Mouse (Mus musculus) midbrain, embryonic 11.5 days (tissue): ENCODE results near the gene Mlph. TPM values are rescaled to one million over a fixed set of nuclear protein-coding genes. Genes with fewer than 3 reads are reported as not detected.

Experiments used
- ATAC-seq: fragments of 200-750 bp; cut with Nextera tagmentation; 2 replicates; pipeline ENCODE4 v1.8.0; 2017; ENCODE audit warnings: moderate TSS enrichment, moderate library complexity; ENCODE audit not compliant: low FRiP score
- DNase-seq: peaks from one replicate; pipeline ENCODE4 v3.0.0; 2015; ENCODE audit warnings: low spot score; ENCODE audit errors: missing footprints
- H3K27ac ChIP-seq: fragments of 300-500 bp; sonication (generic); 2 replicates; pipeline ENCODE4 v1.5.1; 2014; ENCODE audit warnings: low read depth, low read length
- H3K27me3 ChIP-seq: fragments of 300-500 bp; sonication (generic); 2 replicates; pipeline ENCODE4 v1.6.1; 2014; ENCODE audit warnings: mild to moderate bottlenecking, low read length, moderate library complexity, mixed read lengths; ENCODE audit not compliant: control insufficient read depth, insufficient read depth
- H3K36me3 ChIP-seq: fragments of 300-500 bp; sonication (generic); 2 replicates; pipeline ENCODE4 v1.6.1; 2014; ENCODE audit warnings: mild to moderate bottlenecking, low read length, moderate library complexity, mixed read lengths; ENCODE audit not compliant: control insufficient read depth, insufficient read depth
- H3K4me1 ChIP-seq: fragments of 300-500 bp; sonication (generic); 2 replicates; pipeline ENCODE4 v1.6.1; 2014; ENCODE audit warnings: low read length; ENCODE audit not compliant: control insufficient read depth, insufficient read depth
- H3K4me2 ChIP-seq: fragments of 300-500 bp; sonication (generic); 2 replicates; pipeline ENCODE4 v1.6.1; 2014; ENCODE audit warnings: mild to moderate bottlenecking, moderate library complexity
- H3K4me3 ChIP-seq: fragments of 300-500 bp; sonication (generic); 2 replicates; pipeline ENCODE4 v1.5.1; 2014; ENCODE audit warnings: low read depth, low read length
- H3K9ac ChIP-seq: fragments of 300-500 bp; sonication (generic); 2 replicates; pipeline ENCODE4 v1.6.1; 2014; ENCODE audit warnings: low read length
- H3K9me3 ChIP-seq: fragments of 300-500 bp; sonication (generic); 2 replicates; pipeline ENCODE4 v1.6.1; 2016; ENCODE audit warnings: low read length; ENCODE audit not compliant: control insufficient read depth
- WGBS: fragments of 180-500 bp; shearing (Covaris S2); extraction: QIAGEN DNeasy Blood & Tissue Kit; methylation state at CpG from one replicate; pipeline ENCODE4 v1.1.7; 2014; 5-methylcytosine and 5-hydroxymethylcytosine counted together
- polyA plus RNA-seq: library from polyadenylated mRNA; unstranded; fragments of >200 nt; fragmentation: Nextera tagmentation; extraction: Ambion mirVana; gene quantifications from 2 replicates; pipeline ENCODE4 v1.2.1, GENCODE M21; 2014

The Mlph gene
- 0.10 and 0.33 TPM in 2 replicates for polyA plus RNA-seq

DNA sequence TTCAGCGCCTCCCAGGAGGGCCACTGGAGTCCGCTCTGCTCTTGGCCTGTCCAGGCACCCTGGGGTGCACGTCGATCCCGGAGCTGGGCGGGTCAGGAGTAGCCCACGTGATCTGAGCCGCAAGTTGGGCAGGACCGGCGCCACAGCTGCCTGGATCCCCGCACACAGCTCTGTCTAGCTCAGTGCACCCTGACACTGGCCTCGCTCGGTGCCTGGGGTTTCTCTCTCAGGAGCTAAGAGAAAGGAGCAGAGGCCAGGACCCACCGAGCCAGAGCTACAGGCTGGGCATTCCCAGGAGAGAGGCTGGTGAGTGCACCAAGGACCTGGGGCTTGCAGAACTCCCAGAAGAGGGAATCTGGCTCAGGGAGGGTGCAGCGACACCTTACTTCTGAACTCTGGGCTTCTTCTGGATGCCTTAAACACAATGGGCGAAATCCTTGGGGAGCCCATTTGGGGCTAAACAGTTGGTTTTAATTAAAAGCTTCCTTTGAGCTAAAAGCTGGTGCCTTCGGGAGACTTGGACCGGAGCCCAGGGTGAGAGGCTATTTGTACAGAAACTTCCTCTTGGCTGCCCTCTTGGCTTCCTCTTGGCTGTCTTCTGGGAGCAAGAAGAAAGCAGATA is at the start of gene Mlph:
Gene Mlph, plus strand, starts transcription at position 138 of the 622 bp plus-strand sequence.
- H3K4me1 ChIP-seq = no peaks in the 10 kb centered on the region
- ATAC-seq = no peak
- peak within 1 kb of the TSS; percentile 34 for H3K4me2 ChIP-seq
- H3K9me3 ChIP-seq = no peaks in the 10 kb centered on the region
- no peak within 1 kb of the TSS for H3K27ac ChIP-seq
- DNase-seq = no peak
- H3K9ac ChIP-seq = peak within 1 kb of the TSS; percentile 31; the same call in 1 of the 2 replicates
- 12% methylated on average over 18 of the region's 18 CpGs for WGBS
- no peaks in the 10 kb centered on the region for H3K36me3 ChIP-seq
- no peak within 1 kb of the TSS for H3K4me3 ChIP-seq
- H3K27me3 ChIP-seq = no peaks in the 10 kb centered on the region

DNA sequence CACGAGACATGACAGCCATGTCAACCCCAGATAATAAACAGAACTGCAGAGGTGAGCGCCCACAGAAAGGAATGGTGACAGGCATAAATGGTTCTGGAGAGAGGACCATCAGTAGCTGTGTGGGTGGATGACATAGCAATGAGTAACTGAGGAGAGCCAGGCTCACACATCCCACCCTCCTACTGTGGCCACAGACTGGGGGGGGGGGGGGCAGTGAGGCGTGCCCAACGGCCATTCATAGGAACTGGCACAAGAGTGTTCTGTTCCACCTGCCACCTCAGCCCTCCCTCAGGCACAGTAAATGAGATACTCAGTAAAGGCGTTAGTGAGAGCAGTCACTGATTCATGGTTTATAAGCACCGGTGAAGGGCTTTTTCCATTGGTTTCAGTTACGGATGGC is 48.2 kb upstream of the Mlph start:
- H3K27ac ChIP-seq = no peak overlapping the region
- no peak for ATAC-seq
- no peak overlapping the region for H3K9ac ChIP-seq
- H3K4me3 ChIP-seq = no peak overlapping the region
- H3K9me3 ChIP-seq = no peaks in the 10 kb centered on the region; the same call in 1 of the 2 replicates
- WGBS = 91% methylated on average over 7 of the region's 7 CpGs
- no peaks in the 10 kb centered on the region for H3K4me1 ChIP-seq
- no peaks in the 10 kb centered on the region for H3K36me3 ChIP-seq
- DNase-seq = no peak
- no peak overlapping the region for H3K4me2 ChIP-seq
- no peaks in the 10 kb centered on the region for H3K27me3 ChIP-seq

DNA sequence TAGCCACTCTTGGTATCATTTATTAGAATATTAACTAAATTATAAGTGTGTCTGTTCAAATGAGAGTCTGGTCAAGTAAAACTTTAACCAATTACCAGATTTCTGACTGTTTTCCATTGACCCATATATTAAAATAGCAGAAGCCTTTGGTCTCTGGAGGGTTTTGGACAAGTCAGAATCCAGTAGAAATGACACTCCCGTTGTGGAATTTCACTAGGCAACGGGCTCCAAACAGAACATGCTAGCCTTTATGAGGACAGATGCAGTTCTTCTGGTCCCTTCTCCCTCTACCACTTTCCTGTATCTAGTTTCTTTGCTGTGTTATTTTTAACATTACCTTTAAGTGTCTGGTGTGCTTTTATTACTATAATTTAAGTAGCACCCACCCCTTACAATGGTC is 44.3 kb upstream of the Mlph start:
- no peak overlapping the region for H3K4me2 ChIP-seq
- no peak overlapping the region for H3K4me3 ChIP-seq
- no peak overlapping the region for H3K27ac ChIP-seq
- no peak for ATAC-seq
- H3K4me1 ChIP-seq = no peaks in the 10 kb centered on the region
- no peak for DNase-seq
- no peaks in the 10 kb centered on the region for H3K36me3 ChIP-seq
- H3K27me3 ChIP-seq = no peaks in the 10 kb centered on the region
- H3K9ac ChIP-seq = no peak overlapping the region
- no peaks in the 10 kb centered on the region; the same call in 1 of the 2 replicates for H3K9me3 ChIP-seq
- WGBS = 91% methylated on average over 2 of the region's 2 CpGs

DNA sequence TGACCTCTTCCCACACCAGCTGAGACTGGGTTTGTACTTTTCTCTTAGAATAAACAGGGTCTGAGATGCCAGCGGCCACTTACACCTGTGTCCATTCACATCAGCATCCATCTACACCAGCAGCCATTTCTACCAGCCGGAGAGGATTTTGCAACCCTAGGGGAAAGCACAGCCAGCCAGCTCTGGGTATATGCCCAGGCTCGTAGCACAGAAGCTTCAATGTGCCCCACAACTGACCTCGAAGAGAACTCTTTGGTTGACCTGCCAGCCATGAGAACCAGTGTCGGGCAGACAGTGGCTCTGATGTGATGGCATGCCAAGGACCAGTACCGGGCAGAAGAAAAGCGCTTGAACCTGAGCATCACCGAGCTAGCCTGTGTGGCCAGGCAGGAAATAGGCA is 39.5 kb upstream of the Mlph start:
- Histone ChIP-seq H3K27me3 (no peaks in the 10 kb centered on the region), H3K27ac (no peak overlapping the region), H3K4me1 (no peaks in the 10 kb centered on the region), H3K4me3 (no peak overlapping the region), H3K9ac (no peak overlapping the region), H3K36me3 (no peaks in the 10 kb centered on the region), H3K9me3 (no peaks in the 10 kb centered on the region; the same call in 1 of the 2 replicates), H3K4me2 (no peak overlapping the region)
- no peak for DNase-seq
- 89% methylated on average over 8 of the region's 8 CpGs for WGBS
- ATAC-seq = no peak

DNA sequence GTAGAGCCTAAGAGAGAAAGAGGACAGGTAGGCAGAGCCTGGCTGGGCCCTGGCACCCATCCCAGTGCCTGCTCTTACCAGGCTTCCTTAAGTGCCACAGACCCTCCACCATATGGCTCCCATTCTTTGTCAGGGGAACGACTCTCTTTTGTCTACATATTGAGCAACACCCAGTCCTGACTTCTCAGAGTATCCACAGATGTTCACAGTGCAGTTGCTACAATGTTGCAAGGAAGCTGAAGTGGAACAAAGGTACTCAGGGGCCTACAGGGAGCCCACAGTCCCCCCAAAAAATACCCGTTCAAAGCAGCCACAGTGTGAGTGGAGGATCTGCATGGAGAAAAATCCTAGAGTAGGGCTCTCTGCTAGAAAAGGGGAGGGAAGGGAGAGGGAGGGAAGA is 38.9 kb upstream of the Mlph start:
- no peaks in the 10 kb centered on the region for H3K27me3 ChIP-seq
- 51% methylated on average over 2 of the region's 2 CpGs for WGBS
- no peaks in the 10 kb centered on the region for H3K4me1 ChIP-seq
- H3K9me3 ChIP-seq = no peaks in the 10 kb centered on the region; the same call in 1 of the 2 replicates
- DNase-seq (no peak), ATAC-seq (no peak)
- no peak overlapping the region for H3K27ac ChIP-seq
- no peaks in the 10 kb centered on the region for H3K36me3 ChIP-seq
- H3K9ac ChIP-seq = no peak overlapping the region
- no peak overlapping the region for H3K4me2 ChIP-seq
- H3K4me3 ChIP-seq = no peak overlapping the region

DNA sequence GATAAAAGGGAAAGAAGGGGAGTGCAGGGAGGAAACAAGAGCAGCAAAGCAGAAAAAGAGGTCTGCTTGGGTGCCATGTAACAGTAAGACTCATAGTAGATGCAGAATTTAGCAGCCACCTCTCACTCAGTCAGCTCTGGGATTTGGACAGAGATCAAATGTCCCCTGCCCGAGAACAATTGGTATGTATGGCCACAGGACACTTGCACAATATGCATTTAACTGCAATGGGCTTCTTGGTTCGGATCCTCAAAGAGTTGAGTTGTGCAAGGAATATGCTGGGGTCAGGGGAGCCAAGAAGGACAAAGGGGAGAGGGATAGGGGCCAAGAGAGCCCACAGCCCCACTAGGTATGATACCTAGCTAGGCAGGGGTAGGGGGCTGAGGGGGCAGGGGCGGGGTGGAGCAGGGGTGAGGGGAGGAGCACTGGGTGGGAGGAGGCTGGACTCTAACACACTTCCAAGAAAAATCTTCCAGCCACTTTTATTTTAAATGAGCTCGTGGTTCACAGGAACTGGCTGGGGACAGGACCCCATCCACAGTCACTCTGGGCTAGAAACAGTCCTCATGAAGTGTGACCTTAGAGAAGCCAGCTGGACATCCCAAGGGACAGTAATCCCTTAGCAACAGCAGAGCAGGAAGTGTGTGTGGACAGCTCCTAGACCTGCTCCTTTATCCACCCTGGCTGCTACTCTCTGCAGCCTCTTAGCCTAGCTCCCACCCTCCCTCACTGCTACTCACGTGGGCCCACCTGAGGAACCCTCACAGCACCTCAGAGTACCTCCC is 38.2 kb upstream of the Mlph start:
- Histone ChIP-seq H3K9ac (no peak overlapping the region), H3K27me3 (no peaks in the 10 kb centered on the region), H3K4me3 (no peak overlapping the region), H3K27ac (no peak overlapping the region), H3K4me2 (no peak overlapping the region), H3K36me3 (no peaks in the 10 kb centered on the region), H3K4me1 (no peaks in the 10 kb centered on the region), H3K9me3 (no peaks in the 10 kb centered on the region; the same call in 1 of the 2 replicates)
- ATAC-seq (no peak), DNase-seq (no peak)
- 70% methylated on average over 5 of the region's 5 CpGs for WGBS

DNA sequence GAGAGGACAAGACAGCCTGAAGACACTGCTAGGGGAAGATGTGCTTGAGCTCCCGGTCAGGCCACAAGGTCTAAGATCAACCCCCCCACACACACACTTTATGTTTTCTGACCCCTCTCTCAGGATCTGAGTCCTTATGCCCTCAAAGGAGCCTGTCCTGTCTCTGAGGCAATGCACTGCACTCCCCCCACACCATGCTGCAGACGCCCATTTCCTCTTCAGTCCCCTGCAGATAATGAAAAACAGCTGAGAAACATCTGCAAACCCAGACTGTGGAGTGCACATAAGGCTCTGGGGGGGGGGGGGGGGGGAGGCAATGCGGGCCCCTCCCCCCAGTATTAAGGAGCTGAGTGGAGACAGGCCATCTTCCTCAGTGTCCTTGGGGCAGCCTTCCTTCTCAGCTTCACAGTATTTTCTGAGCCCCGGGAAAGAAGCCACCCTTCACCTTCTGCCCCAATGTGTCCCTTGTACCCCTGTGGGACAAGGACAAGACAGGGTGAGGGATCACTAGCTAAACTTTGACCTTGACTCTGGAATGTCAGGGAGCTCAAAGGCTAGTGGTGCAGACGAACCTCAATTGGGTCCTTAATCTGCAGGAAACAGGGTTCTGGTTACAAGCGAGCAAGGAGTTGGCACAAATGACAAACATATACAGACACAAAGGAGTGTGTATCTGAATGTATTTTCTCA is 29.0 kb upstream of the Mlph start:
- Histone ChIP-seq H3K27me3 (no peaks in the 10 kb centered on the region), H3K9ac (no peak overlapping the region), H3K4me3 (no peak overlapping the region), H3K27ac (no peak overlapping the region), H3K36me3 (no peaks in the 10 kb centered on the region), H3K4me1 (no peaks in the 10 kb centered on the region), H3K9me3 (no peaks in the 10 kb centered on the region), H3K4me2 (no peak overlapping the region)
- WGBS = 60% methylated on average over 6 of the region's 6 CpGs
- DNase-seq = no peak
- no peak for ATAC-seq

DNA sequence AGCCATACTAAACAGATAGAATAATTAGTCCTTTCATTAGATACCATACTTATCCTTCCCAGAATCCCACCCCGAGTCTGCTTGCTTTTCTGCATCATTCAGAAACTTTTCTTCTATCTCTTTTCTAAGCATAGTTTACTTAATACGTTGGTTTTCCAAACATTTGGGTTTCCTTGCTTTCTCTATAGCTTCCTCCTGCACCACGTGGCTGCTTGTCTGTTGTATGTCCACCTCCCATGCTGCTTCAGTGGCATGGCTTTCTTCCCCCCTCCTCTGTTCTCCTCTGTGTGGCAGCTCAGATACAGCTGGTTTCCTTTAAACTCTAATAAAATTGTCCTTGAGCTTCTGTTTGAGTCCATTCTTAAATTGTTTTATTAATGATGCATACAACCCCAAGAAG is 20.4 kb upstream of the Mlph start:
- Histone ChIP-seq H3K4me3 (no peak overlapping the region), H3K9me3 (no peaks in the 10 kb centered on the region), H3K27me3 (no peaks in the 10 kb centered on the region), H3K9ac (no peak overlapping the region), H3K4me2 (no peak overlapping the region), H3K4me1 (no peaks in the 10 kb centered on the region), H3K36me3 (no peaks in the 10 kb centered on the region), H3K27ac (no peak overlapping the region)
- DNase-seq = peak; percentile 53
- 77% methylated on average over 3 of the region's 3 CpGs for WGBS
- no peak for ATAC-seq

DNA sequence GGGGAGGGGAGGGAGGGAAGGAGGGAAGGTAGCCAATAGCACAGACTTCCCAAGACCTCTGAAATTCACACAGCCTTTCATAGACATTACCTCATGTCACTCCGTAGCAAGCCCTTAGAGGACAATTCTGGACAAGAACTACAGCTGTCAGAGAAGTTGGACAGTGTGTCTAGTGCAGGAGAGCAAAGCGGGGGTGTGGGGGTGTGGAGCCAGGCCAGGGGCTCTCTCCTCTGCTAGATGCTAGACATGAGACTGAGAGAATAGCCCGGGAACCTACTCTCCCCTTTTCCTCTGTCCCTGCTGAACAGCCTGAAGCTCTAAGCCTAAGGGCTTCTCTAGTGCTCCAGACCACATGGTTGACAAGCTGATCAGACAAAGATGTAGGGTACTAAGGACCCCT is 19.9 kb upstream of the Mlph start:
- H3K27ac ChIP-seq = no peak overlapping the region
- H3K36me3 ChIP-seq = no peaks in the 10 kb centered on the region
- H3K9ac ChIP-seq = no peak overlapping the region
- 79% methylated on average over 3 of the region's 3 CpGs for WGBS
- ATAC-seq = no peak
- peak; percentile 19 for DNase-seq
- H3K4me2 ChIP-seq = no peak overlapping the region
- no peak overlapping the region for H3K4me3 ChIP-seq
- no peaks in the 10 kb centered on the region for H3K27me3 ChIP-seq
- no peaks in the 10 kb centered on the region for H3K4me1 ChIP-seq
- no peaks in the 10 kb centered on the region for H3K9me3 ChIP-seq
